Comparison of ENCODE assay signal across 9 mouse cellular contexts in the genomic region with DNA sequence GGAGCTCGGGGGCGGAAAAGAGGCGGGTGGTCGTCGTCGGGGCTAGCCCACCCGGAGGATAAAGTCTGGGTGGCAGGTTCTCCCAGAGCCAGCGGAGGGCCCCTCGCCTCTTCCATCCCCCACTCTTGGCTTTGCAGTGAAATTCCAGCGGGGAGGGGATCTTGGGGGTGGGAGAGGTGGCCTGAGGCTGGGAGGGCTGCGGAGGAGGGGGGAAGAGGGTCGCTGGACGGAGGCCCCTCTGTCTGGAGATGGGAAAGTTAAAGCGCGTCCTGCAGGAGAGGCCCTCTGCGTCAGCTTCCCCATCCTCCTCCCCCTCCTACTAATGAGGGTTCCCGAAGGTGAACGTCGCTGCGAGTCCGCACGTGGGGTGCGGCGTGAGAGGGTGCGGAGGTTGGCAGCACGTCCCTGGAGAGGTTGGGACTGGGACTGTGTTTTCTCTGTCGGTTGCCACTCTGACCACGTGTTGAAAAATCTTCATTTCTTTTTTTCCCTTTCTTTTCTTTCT. TPM values are rescaled to one million over a fixed set of nuclear protein-coding genes. Genes with fewer than 3 reads are reported as not detected.
DNase-seq lines count a peak whose midpoint lies in the region; ATAC-seq and TF ChIP-seq lines count a peak whose summit lies in the region.
"Had no signal": no experiment of that assay in that cellular context is flagged by ENCODE, and none has a peak within 500 bp of the region (broad histone marks: within the 10 kb centered on the region; RNA-seq: fewer than 3 reads in every experiment).

No protein-coding gene starts in this region.

- H3K4me1 ChIP-seq in embryonic facial prominence, embryonic 11.5 days (ENCODE audit: control insufficient read depth, insufficient read depth, low read length): peaks cover 16% of the 10 kb centered on the region
- peaks cover 31% of the 10 kb centered on the region for H3K4me1 ChIP-seq in limb, embryonic 13.5 days
- peaks cover 21% of the 10 kb centered on the region for H3K4me1 ChIP-seq in midbrain, postnatal 0 days (ENCODE audit: insufficient read depth, low read length)

- no peaks in the 10 kb centered on the region for H3K9me3 ChIP-seq in embryonic facial prominence, embryonic 11.5 days (replicated peaks; ENCODE audit: control insufficient read depth, low read length)
- no peaks in the 10 kb centered on the region for H3K9me3 ChIP-seq in limb, embryonic 13.5 days
- no peaks in the 10 kb centered on the region for H3K9me3 ChIP-seq in midbrain, postnatal 0 days (ENCODE audit: low read length)

- peak overlapping the region; percentile 62 for H3K9ac ChIP-seq in embryonic facial prominence, embryonic 11.5 days (replicated peaks; ENCODE audit: low read length)
- H3K9ac ChIP-seq in limb, embryonic 13.5 days: peak overlapping the region; percentile 67
- H3K9ac ChIP-seq in midbrain, postnatal 0 days (replicated peaks; ENCODE audit: low read length, poor library complexity, severe bottlenecking): no peak overlapping the region

- peak overlapping the region; percentile 84 for H3K4me2 ChIP-seq in embryonic facial prominence, embryonic 11.5 days (ENCODE audit: low read depth, low read length)
- peak overlapping the region; percentile 88 for H3K4me2 ChIP-seq in limb, embryonic 13.5 days (replicated peaks)
- H3K4me2 ChIP-seq in midbrain, postnatal 0 days (ENCODE audit: low read depth, low read length, poor library complexity, severe bottlenecking): peak overlapping the region; percentile 88

- intact Hi-C loops in heart, postnatal 36 days (cut with DNase I): no loop called here

- 0 out of 2 replicates have a peak, but pooled peaks have one; percentile 16 for ATAC-seq in embryonic facial prominence, embryonic 11.5 days (replicated peaks; ENCODE audit: insufficient number of reproducible peaks, low FRiP score, low TSS enrichment, low read depth)
- ATAC-seq in limb, embryonic 13.5 days (ENCODE audit: low FRiP score, low read depth): no peak
- no peak for ATAC-seq in midbrain, postnatal 0 days (ENCODE audit: low FRiP score)

- DNase-seq in ovary, postnatal 14 days (ENCODE audit: low spot score): peak; percentile 13
- no peak for DNase-seq in ovary, adult 18-20 months (ENCODE audit: low spot score)
- peak; percentile 84 for DNase-seq in embryonic facial prominence, embryonic 11.5 days (ENCODE audit: low spot score)
- DNase-seq in heart, postnatal 36 days: peak; percentile 44 to 59
- no peak for DNase-seq in midbrain, postnatal 0 days (ENCODE audit: low spot score)
- no peak for DNase-seq in layer of hippocampus, adult 9-10 months (ENCODE audit: low spot score)
- DNase-seq in spleen, postnatal 14 days (ENCODE audit: low spot score in 2 of 2): no peak

- peak overlapping the region; percentile 38 for H3K4me3 ChIP-seq in embryonic facial prominence, embryonic 11.5 days (ENCODE audit: low read depth, low read length)
- H3K4me3 ChIP-seq in limb, embryonic 13.5 days: peak overlapping the region; percentile 92
- peak overlapping the region; percentile 5 for H3K4me3 ChIP-seq in midbrain, postnatal 0 days (ENCODE audit: low read depth, low read length)

- TF ChIP-seq CTCF in midbrain, postnatal 0 days (IDR thresholded peaks at IDR 0.05): no peak

- H3K36me3 ChIP-seq in embryonic facial prominence, embryonic 11.5 days (replicated peaks; ENCODE audit: control insufficient read depth, insufficient read depth, low read depth, low read length): no peaks in the 10 kb centered on the region
- H3K36me3 ChIP-seq in limb, embryonic 13.5 days: no peaks in the 10 kb centered on the region
- no peaks in the 10 kb centered on the region for H3K36me3 ChIP-seq in midbrain, postnatal 0 days (ENCODE audit: insufficient read depth, low read length)

- 1% methylated on average over 28 of the region's 28 CpGs for WGBS in embryonic facial prominence, embryonic 11.5 days
- 0% methylated on average over 26 of the region's 28 CpGs for WGBS in limb, embryonic 13.5 days
- WGBS in midbrain, postnatal 0 days: under 1% methylated on average over 28 of the region's 28 CpGs

- H3K27me3 ChIP-seq in embryonic facial prominence, embryonic 11.5 days (ENCODE audit: control insufficient read depth, insufficient read depth, low read length): no peaks in the 10 kb centered on the region
- H3K27me3 ChIP-seq in limb, embryonic 13.5 days: no peaks in the 10 kb centered on the region
- H3K27me3 ChIP-seq in midbrain, postnatal 0 days (ENCODE audit: insufficient read depth, low read length): peaks cover 52% of the 10 kb centered on the region

- peak overlapping the region; percentile 92 for H3K27ac ChIP-seq in embryonic facial prominence, embryonic 11.5 days (replicated peaks; ENCODE audit: low read depth, low read length)
- H3K27ac ChIP-seq in limb, embryonic 13.5 days: peak overlapping the region; percentile 98
- H3K27ac ChIP-seq in midbrain, postnatal 0 days (ENCODE audit: low read depth, low read length): no peak overlapping the region
- H3K27ac ChIP-seq: macrophage had no signal

RNA-seq across cellular contexts. Expression of a gene that starts 1.4 kb away (rescaled TPM):
- polyA plus RNA-seq in embryonic facial prominence, embryonic 11.5 days (2014; fragmentation: Nextera tagmentation; extraction: Ambion mirVana): 957 and 1,016 TPM in 2 replicates
- 100 to 1,000 TPM; 107 to 138 TPM for total RNA-seq in heart, postnatal 36 days (2021)
- 1,475 and 1,588 TPM in 2 replicates for polyA plus RNA-seq in limb, embryonic 13.5 days (2015; fragmentation: Nextera tagmentation; extraction: Ambion mirVana)
- total RNA-seq in midbrain, postnatal 0 days (2014; rRNA removed): 13.9 and 14.5 TPM in 2 replicates
- polyA plus RNA-seq in midbrain, postnatal 0 days (2015; fragmentation: Nextera tagmentation; extraction: Ambion mirVana): 95.6 and 106 TPM in 2 replicates

RNA-seq across cellular contexts. Expression of a gene that starts 44.0 kb away (rescaled TPM):
- polyA plus RNA-seq in embryonic facial prominence, embryonic 11.5 days (2014; fragmentation: Nextera tagmentation; extraction: Ambion mirVana): 4.4 and 5.0 TPM in 2 replicates
- 10 to 100 TPM; 45.8 to 48.8 TPM for total RNA-seq in heart, postnatal 36 days (2021)
- polyA plus RNA-seq in limb, embryonic 13.5 days (2015; fragmentation: Nextera tagmentation; extraction: Ambion mirVana): 3.1 and 3.6 TPM in 2 replicates
- 6.1 and 6.7 TPM in 2 replicates for total RNA-seq in midbrain, postnatal 0 days (2014; rRNA removed)
- 4.6 and 5.0 TPM in 2 replicates for polyA plus RNA-seq in midbrain, postnatal 0 days (2015; fragmentation: Nextera tagmentation; extraction: Ambion mirVana)

Comparison
In these comparisons a context has a peak if more than half of its experiments do, and no peak if none do; other contexts are left out.
1. DNase-seq: peak in ovary, postnatal 14 days (single experiment), embryonic facial prominence, embryonic 11.5 days (single experiment) and heart, postnatal 36 days (2 of 2); none in ovary, adult 18-20 months (single experiment), midbrain, postnatal 0 days (single experiment), layer of hippocampus, adult 9-10 months (single experiment) and spleen, postnatal 14 days (0 of 2).
2. H3K4me3 ChIP-seq: peak in every context shown above with its lines; median percentile 92 in limb, embryonic 13.5 days; 38 in embryonic facial prominence, embryonic 11.5 days; 5 in midbrain, postnatal 0 days.
3. Peak in every context shown above with its lines, with median percentiles within 50 percentile points of each other: H3K4me2 ChIP-seq.